8 mouse cellular contexts compared by ENCODE assay signal in genomic region chr8:83608398-83608829, GRCm38 (mm10). TPM values are rescaled to one million over a fixed set of nuclear protein-coding genes. Genes with fewer than 3 reads are reported as not detected.
A peak's percentile ranks its signal among the peaks of the same experiment; 100 is the strongest.
DNase-seq lines count a peak whose midpoint lies in the region; ATAC-seq and TF ChIP-seq lines count a peak whose summit lies in the region.

No protein-coding gene starts in this region.

- H3K9me3 ChIP-seq in forebrain, embryonic 11.5 days (ENCODE audit: control insufficient read depth, low read length), result no peaks in the 10 kb centered on the region
- no peaks in the 10 kb centered on the region for H3K9me3 ChIP-seq in liver, postnatal 0 days (ENCODE audit: low read length)
- H3K9me3 ChIP-seq in neural tube, embryonic 13.5 days, result no peaks in the 10 kb centered on the region

- peak overlapping the region; percentile 79 for H3K4me3 ChIP-seq in forebrain, embryonic 11.5 days (ENCODE audit: low read depth, low read length)
- peak overlapping the region; percentile 95 for H3K4me3 ChIP-seq in liver, postnatal 0 days (ENCODE audit: low read depth, low read length)
- H3K4me3 ChIP-seq in neural tube, embryonic 13.5 days, result peak overlapping the region; percentile 79

- H3K27me3 ChIP-seq in forebrain, embryonic 11.5 days (ENCODE audit: control insufficient read depth, insufficient read depth, low read length), result no peaks in the 10 kb centered on the region
- no peaks in the 10 kb centered on the region for H3K27me3 ChIP-seq in liver, postnatal 0 days (ENCODE audit: insufficient read depth, low read length)
- H3K27me3 ChIP-seq in neural tube, embryonic 13.5 days, result no peaks in the 10 kb centered on the region

- peaks cover 16% of the 10 kb centered on the region for H3K36me3 ChIP-seq in forebrain, embryonic 11.5 days (ENCODE audit: control insufficient read depth, insufficient read depth, low read length)
- H3K36me3 ChIP-seq in liver, postnatal 0 days (replicated peaks; ENCODE audit: insufficient read depth, low read length), result peaks cover 38% of the 10 kb centered on the region
- H3K36me3 ChIP-seq in neural tube, embryonic 13.5 days, result peaks cover 35% of the 10 kb centered on the region

- WGBS in forebrain, embryonic 11.5 days, result 0% methylated on average over 51 of the region's 51 CpGs
- WGBS in liver, postnatal 0 days (ENCODE audit: insufficient replicate concordance), result under 1% methylated on average over 50 of the region's 51 CpGs
- under 1% methylated on average over 51 of the region's 51 CpGs for WGBS in neural tube, embryonic 13.5 days

- peaks cover 5% of the 10 kb centered on the region for H3K4me1 ChIP-seq in forebrain, embryonic 11.5 days (replicated peaks; ENCODE audit: control insufficient read depth, insufficient read depth, low read length)
- peaks cover 16% of the 10 kb centered on the region for H3K4me1 ChIP-seq in liver, postnatal 0 days (ENCODE audit: insufficient read depth)
- H3K4me1 ChIP-seq in neural tube, embryonic 13.5 days (replicated peaks), result peaks cover 31% of the 10 kb centered on the region

- no peak for TF ChIP-seq EP300 in liver, postnatal 0 days (IDR thresholded peaks at IDR 0.05; ENCODE audit: low read depth)

- peak; percentile 35; the same call in 1 of the 2 replicates for TF ChIP-seq CTCF in liver, postnatal 0 days (IDR thresholded peaks at IDR 0.05; ENCODE audit: low read depth)

- peak; percentile 90 for DNase-seq in CD4-positive, CD25-positive, alpha-beta regulatory T cell, adult 2 months (ENCODE audit: low read depth, low spot score)
- DNase-seq in adrenal gland, postnatal 14 days, result peak; percentile 91
- DNase-seq in forebrain, embryonic 11.5 days (ENCODE audit: low spot score), result peak; percentile 88
- DNase-seq in heart, postnatal 14 days, result peak; percentile 84 to 88
- DNase-seq in kidney, postnatal 4 days, result peak; percentile 85 to 93
- peak; percentile 88 for DNase-seq in liver, postnatal 0 days
- DNase-seq in thymus, adult 18-20 months, result peak; percentile 83 to 84

- intact Hi-C loops in heart, postnatal 14 days (cut with DNase I), result loop anchor here (2.0 to 5.0 kb wide), 2 partner anchors 41 to 42 kb away; partner anchors contain the start of gene Ndufb7

- peak; percentile 73 for ATAC-seq in forebrain, embryonic 11.5 days (replicated peaks; ENCODE audit: low FRiP score)
- peak; percentile 70 for ATAC-seq in liver, postnatal 0 days
- ATAC-seq in neural tube, embryonic 13.5 days (ENCODE audit: low read depth), result peak; percentile 84

- peak overlapping the region; percentile 74 for H3K9ac ChIP-seq in forebrain, embryonic 11.5 days (ENCODE audit: low read length)
- peak overlapping the region; percentile 95 for H3K9ac ChIP-seq in liver, postnatal 0 days (replicated peaks)
- peak overlapping the region; percentile 89 for H3K9ac ChIP-seq in neural tube, embryonic 13.5 days

- H3K27ac ChIP-seq in forebrain, embryonic 11.5 days (ENCODE audit: low read depth, low read length), result peak overlapping the region; percentile 89
- H3K27ac ChIP-seq in liver, postnatal 0 days (ENCODE audit: low read depth), result peak overlapping the region; percentile 99
- peak overlapping the region; percentile 97 for H3K27ac ChIP-seq in neural tube, embryonic 13.5 days (replicated peaks)

- H3K4me2 ChIP-seq in forebrain, embryonic 11.5 days (ENCODE audit: low read depth, low read length, severe bottlenecking), result peak overlapping the region; percentile 82
- peak overlapping the region; percentile 78 for H3K4me2 ChIP-seq in liver, postnatal 0 days (ENCODE audit: low read depth, low read length)
- H3K4me2 ChIP-seq in neural tube, embryonic 13.5 days, result peak overlapping the region; percentile 90

RNA-seq across cellular contexts. Expression of gene Dnajb1, which starts 0.4 kb away (rescaled TPM):
- 28.5 and 38.3 TPM in 2 replicates for total RNA-seq in adrenal gland, postnatal 14 days (2021)
- polyA plus RNA-seq in forebrain, embryonic 11.5 days (2014; fragmentation: Nextera tagmentation; extraction: Ambion mirVana), result 73.8 and 78.5 TPM in 2 replicates
- total RNA-seq in heart, postnatal 14 days (2021), result 10 to 100 TPM; 13.9 to 18.2 TPM
- polyA plus RNA-seq in liver, postnatal 0 days (2015; fragmentation: Nextera tagmentation; extraction: Ambion mirVana), result 29.4 and 31.6 TPM in 2 replicates
- 54.3 and 54.4 TPM in 2 replicates for polyA plus RNA-seq in neural tube, embryonic 13.5 days (2015; fragmentation: Nextera tagmentation; extraction: Ambion mirVana)

RNA-seq across cellular contexts. Expression of gene Tecr, which starts 0.6 kb away (rescaled TPM):
- total RNA-seq in adrenal gland, postnatal 14 days (2021), result 340 and 372 TPM in 2 replicates
- 550 and 611 TPM in 2 replicates for polyA plus RNA-seq in forebrain, embryonic 11.5 days (2014; fragmentation: Nextera tagmentation; extraction: Ambion mirVana)
- 100 to 1,000 TPM; 184 to 210 TPM for total RNA-seq in heart, postnatal 14 days (2021)
- 252 and 258 TPM in 2 replicates for polyA plus RNA-seq in liver, postnatal 0 days (2015; fragmentation: Nextera tagmentation; extraction: Ambion mirVana)
- 1,063 and 1,130 TPM in 2 replicates for polyA plus RNA-seq in neural tube, embryonic 13.5 days (2015; fragmentation: Nextera tagmentation; extraction: Ambion mirVana)

RNA-seq across cellular contexts. Expression of gene Ndufb7, which starts 41.9 kb away (rescaled TPM):
- total RNA-seq in adrenal gland, postnatal 14 days (2021), result 328 TPM in 2 replicates
- polyA plus RNA-seq in forebrain, embryonic 11.5 days (2014; fragmentation: Nextera tagmentation; extraction: Ambion mirVana), result 333 and 339 TPM in 2 replicates
- 100 to 1,000 TPM; 675 to 683 TPM for total RNA-seq in heart, postnatal 14 days (2021)
- 298 and 304 TPM in 2 replicates for polyA plus RNA-seq in liver, postnatal 0 days (2015; fragmentation: Nextera tagmentation; extraction: Ambion mirVana)
- polyA plus RNA-seq in neural tube, embryonic 13.5 days (2015; fragmentation: Nextera tagmentation; extraction: Ambion mirVana), result 354 and 397 TPM in 2 replicates

RNA-seq across cellular contexts. Expression of gene Gipc1, which starts 44.1 kb away (rescaled TPM):
- total RNA-seq in adrenal gland, postnatal 14 days (2021), result 39.6 and 47.5 TPM in 2 replicates
- 217 and 231 TPM in 2 replicates for polyA plus RNA-seq in forebrain, embryonic 11.5 days (2014; fragmentation: Nextera tagmentation; extraction: Ambion mirVana)
- total RNA-seq in heart, postnatal 14 days (2021), result 10 to 100 TPM; 34.1 to 34.6 TPM
- 44.4 and 46.1 TPM in 2 replicates for polyA plus RNA-seq in liver, postnatal 0 days (2015; fragmentation: Nextera tagmentation; extraction: Ambion mirVana)
- polyA plus RNA-seq in neural tube, embryonic 13.5 days (2015; fragmentation: Nextera tagmentation; extraction: Ambion mirVana), result 149 and 151 TPM in 2 replicates

RNA-seq across cellular contexts. Expression of gene Ptger1, which starts 58.1 kb away (rescaled TPM):
- total RNA-seq in adrenal gland, postnatal 14 days (2021), result 0.98 and 1.4 TPM in 2 replicates
- 0.47 and 0.60 TPM in 2 replicates for polyA plus RNA-seq in forebrain, embryonic 11.5 days (2014; fragmentation: Nextera tagmentation; extraction: Ambion mirVana)
- under 1 TPM; 0.44 to 0.53 TPM for total RNA-seq in heart, postnatal 14 days (2021)
- 0.12 and 0.16 TPM in 2 replicates for polyA plus RNA-seq in liver, postnatal 0 days (2015; fragmentation: Nextera tagmentation; extraction: Ambion mirVana)
- 0.46 and 0.50 TPM in 2 replicates for polyA plus RNA-seq in neural tube, embryonic 13.5 days (2015; fragmentation: Nextera tagmentation; extraction: Ambion mirVana)

Comparison
In these comparisons a context has a peak if more than half of its experiments do, and no peak if none do; other contexts are left out.
1. Peak in every context shown above with its lines: DNase-seq, ATAC-seq, H3K4me3 ChIP-seq and H3K27ac ChIP-seq.